Mouse (Mus musculus): ENCODE data around the gene Sectm1b. TPM values are rescaled to one million over a fixed set of nuclear protein-coding genes. Genes with fewer than 3 reads are reported as not detected.

The Sectm1b gene
- polyA plus RNA-seq, 1 experiment from 2014 or later: not detected

- H3K9ac ChIP-seq: no peak overlapping the region
Measured at GRCm38 (mm10) chr11:121015472-121015871, 47.9 kb downstream of the Sectm1b start.

GRCm38 (mm10) chr11:121014896-121015300 lies 48.5 kb downstream of the Sectm1b start:
- H3K4me3 ChIP-seq: peak overlapping the region; percentile 11; the same call in 1 of the 2 replicates
- ATAC-seq (ENCODE audit: low FRiP score, low read depth): no peak
- H3K4me1 ChIP-seq (replicated peaks): no peaks in the 10 kb centered on the region
- no peaks in the 10 kb centered on the region for H3K9me3 ChIP-seq
- no peaks in the 10 kb centered on the region for H3K36me3 ChIP-seq
- H3K9ac ChIP-seq: no peak overlapping the region
- peak overlapping the region; percentile 42 for H3K4me2 ChIP-seq
- 60% methylated on average over 19 of the region's 19 CpGs for WGBS
- no peaks in the 10 kb centered on the region for H3K27me3 ChIP-seq
- H3K27ac ChIP-seq (replicated peaks): no peak overlapping the region

More at GRCm38 (mm10) chr11:121015472-121015871, 47.9 kb downstream of the Sectm1b start:
- H3K27me3 ChIP-seq: no peaks in the 10 kb centered on the region
- H3K4me2 ChIP-seq: no peak overlapping the region
- no peak overlapping the region for H3K4me3 ChIP-seq
- H3K27ac ChIP-seq (replicated peaks): no peak overlapping the region
- no peaks in the 10 kb centered on the region for H3K9me3 ChIP-seq
- no peaks in the 10 kb centered on the region for H3K36me3 ChIP-seq
- 68% methylated on average over 6 of the region's 6 CpGs for WGBS
- no peak for ATAC-seq (ENCODE audit: low FRiP score, low read depth)
- H3K4me1 ChIP-seq (replicated peaks): no peaks in the 10 kb centered on the region

GRCm38 (mm10) chr11:121013656-121014055 lies 49.7 kb downstream of the Sectm1b start:
- no peak overlapping the region for H3K27ac ChIP-seq (replicated peaks)
- H3K4me1 ChIP-seq (replicated peaks): no peaks in the 10 kb centered on the region
- ATAC-seq (ENCODE audit: low FRiP score, low read depth): no peak
- WGBS: 75% methylated on average over 7 of the region's 7 CpGs
- H3K4me3 ChIP-seq: no peak overlapping the region
- H3K27me3 ChIP-seq: no peaks in the 10 kb centered on the region
- H3K36me3 ChIP-seq: no peaks in the 10 kb centered on the region
- no peak overlapping the region for H3K4me2 ChIP-seq
- no peak overlapping the region for H3K9ac ChIP-seq
- no peaks in the 10 kb centered on the region for H3K9me3 ChIP-seq

- Histone ChIP-seq H3K36me3 (no peaks in the 10 kb centered on the region), H3K9ac (no peak overlapping the region), H3K4me2 (no peak overlapping the region), H3K27me3 (no peaks in the 10 kb centered on the region), H3K9me3 (no peaks in the 10 kb centered on the region), H3K4me3 (no peak overlapping the region), H3K27ac (replicated peaks) (no peak overlapping the region), H3K4me1 (replicated peaks) (no peaks in the 10 kb centered on the region)
- WGBS: 97% methylated on average over 3 of the region's 3 CpGs
- ATAC-seq (ENCODE audit: low FRiP score, low read depth): no peak
Measured at GRCm38 (mm10) chr11:121010044-121010755, 53.2 kb downstream of the Sectm1b start.

GRCm38 (mm10) chr11:121006184-121006583 lies 57.2 kb downstream of the Sectm1b start:
- H3K27me3 ChIP-seq: no peaks in the 10 kb centered on the region
- 78% methylated on average over 6 of the region's 6 CpGs for WGBS
- no peaks in the 10 kb centered on the region for H3K4me1 ChIP-seq (replicated peaks)
- no peaks in the 10 kb centered on the region for H3K36me3 ChIP-seq
- H3K9ac ChIP-seq: no peak overlapping the region
- ATAC-seq (ENCODE audit: low FRiP score, low read depth): no peak
- H3K9me3 ChIP-seq: no peaks in the 10 kb centered on the region
- H3K4me2 ChIP-seq: no peak overlapping the region
- H3K27ac ChIP-seq (replicated peaks): no peak overlapping the region
- H3K4me3 ChIP-seq: no peak overlapping the region

- Histone ChIP-seq H3K36me3 (no peaks in the 10 kb centered on the region), H3K9ac (no peak overlapping the region), H3K4me1 (replicated peaks) (no peaks in the 10 kb centered on the region), H3K27me3 (no peaks in the 10 kb centered on the region), H3K27ac (replicated peaks) (no peak overlapping the region), H3K9me3 (no peaks in the 10 kb centered on the region), H3K4me2 (no peak overlapping the region), H3K4me3 (no peak overlapping the region)
- no peak for ATAC-seq (ENCODE audit: low FRiP score, low read depth)
- WGBS: 50% methylated on average over 5 of the region's 5 CpGs
Measured at GRCm38 (mm10) chr11:121004281-121004680, 59.1 kb downstream of the Sectm1b start.

Other genes starting within 250 kb of the Sectm1b start
- 90.0 and 94.7 TPM in 2 replicates for gene Fasn, start 239.0 kb downstream of the Sectm1b start, polyA plus RNA-seq (2015; fragmentation: Nextera tagmentation; extraction: Ambion mirVana)
- gene Ccdc57, start 130.7 kb downstream of the Sectm1b start, polyA plus RNA-seq (2015; fragmentation: Nextera tagmentation; extraction: Ambion mirVana): 5.7 and 6.1 TPM in 2 replicates
- 10.4 and 10.9 TPM in 2 replicates for gene Slc16a3, start 115.1 kb downstream of the Sectm1b start, polyA plus RNA-seq (2015; fragmentation: Nextera tagmentation; extraction: Ambion mirVana)
- gene Csnk1d, start 72.2 kb downstream of the Sectm1b start, polyA plus RNA-seq (2015; fragmentation: Nextera tagmentation; extraction: Ambion mirVana): 147 and 149 TPM in 2 replicates
- not detected in 2 replicates for gene Cd7, start 24.2 kb downstream of the Sectm1b start, polyA plus RNA-seq (2015; fragmentation: Nextera tagmentation; extraction: Ambion mirVana)
- 0.26 TPM in 1 of 2 replicates, not detected in the other for gene Sectm1a, start 17.7 kb upstream of the Sectm1b start, polyA plus RNA-seq (2015; fragmentation: Nextera tagmentation; extraction: Ambion mirVana)
- not detected in 2 replicates for gene Tex19.2, start 55.1 kb upstream of the Sectm1b start, polyA plus RNA-seq (2015; fragmentation: Nextera tagmentation; extraction: Ambion mirVana)
- gene Tex19.1, start 82.6 kb upstream of the Sectm1b start, polyA plus RNA-seq (2015; fragmentation: Nextera tagmentation; extraction: Ambion mirVana): not detected in 2 replicates
- 0.54 and 0.65 TPM in 2 replicates for gene Uts2r, start 96.7 kb upstream of the Sectm1b start, polyA plus RNA-seq (2015; fragmentation: Nextera tagmentation; extraction: Ambion mirVana)
- 31.6 and 32.5 TPM in 2 replicates for gene Hexdc, start 140.9 kb upstream of the Sectm1b start, polyA plus RNA-seq (2015; fragmentation: Nextera tagmentation; extraction: Ambion mirVana)
- 28.3 and 29.9 TPM in 2 replicates for gene Ogfod3, start 141.1 kb upstream of the Sectm1b start, polyA plus RNA-seq (2015; fragmentation: Nextera tagmentation; extraction: Ambion mirVana)
- 36.9 and 37.4 TPM in 2 replicates for gene Cybc1, start 165.8 kb upstream of the Sectm1b start, polyA plus RNA-seq (2015; fragmentation: Nextera tagmentation; extraction: Ambion mirVana)
- 81.6 and 86.8 TPM in 2 replicates for gene Narf, start 173.7 kb upstream of the Sectm1b start, polyA plus RNA-seq (2015; fragmentation: Nextera tagmentation; extraction: Ambion mirVana)
- gene Foxk2, start 196.4 kb upstream of the Sectm1b start, polyA plus RNA-seq (2015; fragmentation: Nextera tagmentation; extraction: Ambion mirVana): 15.7 TPM in 2 replicates

All from hindbrain, embryonic 15.5 days (tissue).